Mouse (Mus musculus): ENCODE results near the gene Odr4. TPM values are rescaled to one million over a fixed set of nuclear protein-coding genes. Genes with fewer than 3 reads are reported as not detected.

Gene Odr4
- polyA plus RNA-seq, 1 experiment = 28.7 TPM

GRCm38 (mm10) chr1:150372895-150373294, 20.0 kb downstream of the Odr4 start:
- H3K36me3 ChIP-seq (ENCODE audit: control insufficient read depth, insufficient read depth, low read length, poor library complexity, severe bottlenecking) = peaks cover 3% of the 10 kb centered on the region; the same call in 1 of the 2 replicates
- no peak overlapping the region for H3K27ac ChIP-seq (ENCODE audit: insufficient read depth, low read length)
- H3K9ac ChIP-seq (ENCODE audit: low read depth, poor library complexity, severe bottlenecking) = no peak overlapping the region
- no peaks in the 10 kb centered on the region for H3K27me3 ChIP-seq (ENCODE audit: control insufficient read depth, insufficient read depth, low read length, poor library complexity, severe bottlenecking)
- H3K4me1 ChIP-seq (ENCODE audit: control insufficient read depth, insufficient read depth, low read length) = no peaks in the 10 kb centered on the region
- TF ChIP-seq POLR2A (IDR thresholded peaks at IDR 0.05; ENCODE audit: insufficient read depth, low read length) (no peak), CTCF (IDR thresholded peaks at IDR 0.05; ENCODE audit: low read depth, low read length) (no peak), EP300 (IDR thresholded peaks at IDR 0.05; ENCODE audit: insufficient read depth, low read depth, low read length) (no peak)
- no peaks in the 10 kb centered on the region for H3K9me3 ChIP-seq (replicated peaks; ENCODE audit: control insufficient read depth, insufficient read depth, low read length, poor library complexity, severe bottlenecking)
- H3K4me3 ChIP-seq (ENCODE audit: low read depth, low read length) = no peak overlapping the region

GRCm38 (mm10) chr1:150360864-150361263, 32.0 kb downstream of the Odr4 start:
- Histone ChIP-seq H3K4me1 (ENCODE audit: control insufficient read depth, insufficient read depth, low read length) (no peaks in the 10 kb centered on the region), H3K9me3 (replicated peaks; ENCODE audit: control insufficient read depth, insufficient read depth, low read length, poor library complexity, severe bottlenecking) (0 out of 2 replicates have a peak, but pooled peaks cover 3% of the 10 kb centered on the region), H3K4me3 (ENCODE audit: low read depth, low read length) (no peak overlapping the region), H3K27me3 (ENCODE audit: control insufficient read depth, insufficient read depth, low read length, poor library complexity, severe bottlenecking) (no peaks in the 10 kb centered on the region), H3K9ac (ENCODE audit: low read depth, poor library complexity, severe bottlenecking) (no peak overlapping the region), H3K27ac (ENCODE audit: insufficient read depth, low read length) (no peak overlapping the region), H3K36me3 (ENCODE audit: control insufficient read depth, insufficient read depth, low read length, poor library complexity, severe bottlenecking) (no peaks in the 10 kb centered on the region; the same call in 1 of the 2 replicates)
- TF ChIP-seq CTCF (IDR thresholded peaks at IDR 0.05; ENCODE audit: low read depth, low read length) = no peak
- TF ChIP-seq POLR2A (IDR thresholded peaks at IDR 0.05; ENCODE audit: insufficient read depth, low read length) = no peak
- TF ChIP-seq EP300 (IDR thresholded peaks at IDR 0.05; ENCODE audit: insufficient read depth, low read depth, low read length) = no peak

GRCm38 (mm10) chr1:150335111-150335510, 57.8 kb downstream of the Odr4 start:
- no peaks in the 10 kb centered on the region for H3K36me3 ChIP-seq (ENCODE audit: control insufficient read depth, insufficient read depth, low read length, poor library complexity, severe bottlenecking)
- H3K9ac ChIP-seq (ENCODE audit: low read depth, poor library complexity, severe bottlenecking) = no peak overlapping the region
- no peaks in the 10 kb centered on the region for H3K9me3 ChIP-seq (replicated peaks; ENCODE audit: control insufficient read depth, insufficient read depth, low read length, poor library complexity, severe bottlenecking)
- no peak overlapping the region for H3K4me3 ChIP-seq (ENCODE audit: low read depth, low read length)
- TF ChIP-seq EP300 (IDR thresholded peaks at IDR 0.05; ENCODE audit: insufficient read depth, low read depth, low read length) (no peak), CTCF (IDR thresholded peaks at IDR 0.05; ENCODE audit: low read depth, low read length) (no peak), POLR2A (IDR thresholded peaks at IDR 0.05; ENCODE audit: insufficient read depth, low read length) (no peak)
- no peak overlapping the region for H3K27ac ChIP-seq (ENCODE audit: insufficient read depth, low read length)
- no peaks in the 10 kb centered on the region for H3K27me3 ChIP-seq (ENCODE audit: control insufficient read depth, insufficient read depth, low read length, poor library complexity, severe bottlenecking)
- no peaks in the 10 kb centered on the region for H3K4me1 ChIP-seq (ENCODE audit: control insufficient read depth, insufficient read depth, low read length)

GRCm38 (mm10) chr1:150319205-150319604, 73.7 kb downstream of the Odr4 start, which contains the start of gene Pdc:
Gene Pdc, plus strand, starts transcription at chr1:150319417.
- TF ChIP-seq POLR2A (IDR thresholded peaks at IDR 0.05; ENCODE audit: insufficient read depth, low read length) (no peak), EP300 (IDR thresholded peaks at IDR 0.05; ENCODE audit: insufficient read depth, low read depth, low read length) (no peak), CTCF (IDR thresholded peaks at IDR 0.05; ENCODE audit: low read depth, low read length) (no peak)
- H3K4me3 ChIP-seq (ENCODE audit: low read depth, low read length) = no peak within 1 kb of the TSS

More at GRCm38 (mm10) chr1:150319205-150319604, 73.7 kb downstream of the Odr4 start, which contains the start of gene Pdc:
- H3K27ac ChIP-seq (ENCODE audit: insufficient read depth, low read length) = no peak within 1 kb of the TSS
- no peaks in the 10 kb centered on the region; the same call in 1 of the 2 replicates for H3K27me3 ChIP-seq (ENCODE audit: control insufficient read depth, insufficient read depth, low read length, poor library complexity, severe bottlenecking)
- H3K36me3 ChIP-seq (ENCODE audit: control insufficient read depth, insufficient read depth, low read length, poor library complexity, severe bottlenecking) = no peaks in the 10 kb centered on the region
- H3K9ac ChIP-seq (ENCODE audit: low read depth, poor library complexity, severe bottlenecking) = no peak within 1 kb of the TSS
- H3K9me3 ChIP-seq (replicated peaks; ENCODE audit: control insufficient read depth, insufficient read depth, low read length, poor library complexity, severe bottlenecking) = no peaks in the 10 kb centered on the region
- no peaks in the 10 kb centered on the region for H3K4me1 ChIP-seq (ENCODE audit: control insufficient read depth, insufficient read depth, low read length)

Other genes starting within 250 kb of the Odr4 start
- not detected in 2 replicates for gene Pdc, start 73.7 kb downstream of the Odr4 start, polyA plus RNA-seq (2011; ENCODE audit: insufficient read depth, insufficient read length, low read depth, missing spikeins)
- 240 and 254 TPM in 2 replicates for gene Tpr, start 242 bp downstream of the Odr4 start, polyA plus RNA-seq (2011; ENCODE audit: insufficient read depth, insufficient read length, low read depth, missing spikeins)
- 1.5 and 1.8 TPM in 2 replicates for gene Prg4, start 73.1 kb upstream of the Odr4 start, polyA plus RNA-seq (2011; ENCODE audit: insufficient read depth, insufficient read length, low read depth, missing spikeins)